Mouse (Mus musculus) midbrain, embryonic 10.5 days (tissue): ENCODE measurements at regions not wholly inside any gene's neighbourhood (a gene's known extent, or its start where the extent isn't known, plus 50 kb on each side); places are given as distances from the start of the nearest gene placed in this dataset.
A peak's percentile ranks its signal among the peaks of the same experiment; 100 is the strongest.

Experiments used
- DNase-seq: peaks from one replicate; pipeline ENCODE4 v3.0.0-alpha.2; 2017; ENCODE audit warnings: low spot score
- H3K27ac ChIP-seq: fragments of 300-500 bp; sonication (generic); replicated peaks from 2 replicates; pipeline ENCODE4 v1.5.1; 2016; ENCODE audit warnings: mild to moderate bottlenecking
- H3K27me3 ChIP-seq: fragments of 300-500 bp; sonication (generic); 2 replicates; pipeline ENCODE4 v1.6.1; 2016; ENCODE audit warnings: low read depth, mild to moderate bottlenecking; ENCODE audit not compliant: poor library complexity, severe bottlenecking
- H3K36me3 ChIP-seq: fragments of 300-500 bp; sonication (generic); 2 replicates; pipeline ENCODE4 v1.6.1; 2016; ENCODE audit warnings: mild to moderate bottlenecking, moderate library complexity
- H3K4me1 ChIP-seq: fragments of 300-500 bp; sonication (generic); 2 replicates; pipeline ENCODE4 v1.6.1; 2016
- H3K4me3 ChIP-seq: fragments of 300-500 bp; sonication (generic); 2 replicates; pipeline ENCODE4 v1.5.1; 2016; ENCODE audit warnings: mild to moderate bottlenecking, moderate library complexity
- H3K9me3 ChIP-seq: fragments of 300-500 bp; sonication (generic); replicated peaks from 2 replicates; pipeline ENCODE4 v1.6.1; 2016; ENCODE audit warnings: mild to moderate bottlenecking
- WGBS: fragments of 180-500 bp; shearing (Covaris S2); methylation state at CpG from one replicate; pipeline ENCODE4 v1.1.7; 2016; 5-methylcytosine and 5-hydroxymethylcytosine counted together

GRCm38 (mm10) chr4:31576982-31577579 is 386.8 kb upstream of the Map3k7 start:
- Histone ChIP-seq H3K27me3 (no peaks in the 10 kb centered on the region), H3K4me3 (no peak overlapping the region), H3K4me1 (peaks cover 10% of the 10 kb centered on the region), H3K36me3 (no peaks in the 10 kb centered on the region), H3K9me3 (no peaks in the 10 kb centered on the region), H3K27ac (no peak overlapping the region)
- no peak for DNase-seq
- WGBS = 53% methylated on average over 4 of the region's 4 CpGs

GRCm38 (mm10) chr4:31583495-31583894 is 380.4 kb upstream of the Map3k7 start:
- no peaks in the 10 kb centered on the region for H3K36me3 ChIP-seq
- WGBS = 83% methylated on average over 2 of the region's 2 CpGs
- H3K4me1 ChIP-seq = no peaks in the 10 kb centered on the region
- H3K27me3 ChIP-seq = no peaks in the 10 kb centered on the region
- no peak for DNase-seq
- H3K27ac ChIP-seq = no peak overlapping the region
- no peak overlapping the region for H3K4me3 ChIP-seq
- no peaks in the 10 kb centered on the region for H3K9me3 ChIP-seq

GRCm38 (mm10) chr4:31584171-31584570 is 379.7 kb upstream of the Map3k7 start:
- 92% methylated on average over 3 of the region's 3 CpGs for WGBS

GRCm38 (mm10) chr4:31594089-31594488 is 369.8 kb upstream of the Map3k7 start:
- Histone ChIP-seq H3K4me3 (no peak overlapping the region), H3K9me3 (no peaks in the 10 kb centered on the region), H3K27me3 (no peaks in the 10 kb centered on the region), H3K27ac (no peak overlapping the region), H3K36me3 (no peaks in the 10 kb centered on the region), H3K4me1 (no peaks in the 10 kb centered on the region)
- 90% methylated on average over 1 of the region's 1 CpGs for WGBS
- no peak for DNase-seq

More at GRCm38 (mm10) chr4:31584171-31584570, 379.7 kb upstream of the Map3k7 start:
- H3K4me3 ChIP-seq = no peak overlapping the region
- H3K36me3 ChIP-seq = no peaks in the 10 kb centered on the region
- H3K27me3 ChIP-seq = no peaks in the 10 kb centered on the region
- no peaks in the 10 kb centered on the region for H3K4me1 ChIP-seq
- H3K27ac ChIP-seq = no peak overlapping the region
- DNase-seq = no peak
- H3K9me3 ChIP-seq = no peaks in the 10 kb centered on the region

- no peak overlapping the region for H3K27ac ChIP-seq
- no peaks in the 10 kb centered on the region for H3K36me3 ChIP-seq
- WGBS = 87% methylated on average over 8 of the region's 8 CpGs
- H3K27me3 ChIP-seq = no peaks in the 10 kb centered on the region
- H3K4me1 ChIP-seq = no peaks in the 10 kb centered on the region
- no peaks in the 10 kb centered on the region for H3K9me3 ChIP-seq
- no peak overlapping the region for H3K4me3 ChIP-seq
- DNase-seq = no peak
Measured at GRCm38 (mm10) chr4:31601536-31601935, 362.4 kb upstream of the Map3k7 start.

GRCm38 (mm10) chr4:31603776-31604175 is 360.1 kb upstream of the Map3k7 start:
- no peaks in the 10 kb centered on the region for H3K9me3 ChIP-seq
- DNase-seq = no peak
- H3K4me1 ChIP-seq = no peaks in the 10 kb centered on the region
- no peaks in the 10 kb centered on the region for H3K27me3 ChIP-seq
- no peaks in the 10 kb centered on the region for H3K36me3 ChIP-seq
- no peak overlapping the region for H3K27ac ChIP-seq
- H3K4me3 ChIP-seq = no peak overlapping the region
- WGBS = 89% methylated on average over 2 of the region's 2 CpGs

GRCm38 (mm10) chr4:31608811-31609210 is 355.1 kb upstream of the Map3k7 start:
- Histone ChIP-seq H3K27ac (no peak overlapping the region), H3K36me3 (no peaks in the 10 kb centered on the region), H3K4me1 (peaks cover 19% of the 10 kb centered on the region), H3K4me3 (no peak overlapping the region), H3K27me3 (no peaks in the 10 kb centered on the region), H3K9me3 (no peaks in the 10 kb centered on the region)
- no peak for DNase-seq
- 89% methylated on average over 8 of the region's 8 CpGs for WGBS

- H3K9me3 ChIP-seq = no peaks in the 10 kb centered on the region
- no peak for DNase-seq
- peaks cover 20% of the 10 kb centered on the region for H3K4me1 ChIP-seq
- no peak overlapping the region for H3K27ac ChIP-seq
- 87% methylated on average over 6 of the region's 6 CpGs for WGBS
- H3K4me3 ChIP-seq = no peak overlapping the region
- H3K27me3 ChIP-seq = no peaks in the 10 kb centered on the region
- H3K36me3 ChIP-seq = no peaks in the 10 kb centered on the region
Measured at GRCm38 (mm10) chr4:31609559-31609958, 354.3 kb upstream of the Map3k7 start.

- Histone ChIP-seq H3K27me3 (no peaks in the 10 kb centered on the region), H3K4me3 (no peak overlapping the region), H3K27ac (peak overlapping the region; percentile 55), H3K4me1 (peaks cover 28% of the 10 kb centered on the region), H3K9me3 (no peaks in the 10 kb centered on the region), H3K36me3 (no peaks in the 10 kb centered on the region)
- 35% methylated on average over 8 of the region's 8 CpGs for WGBS
- peak; percentile 29 for DNase-seq
Measured at GRCm38 (mm10) chr4:31612147-31612824, 351.6 kb upstream of the Map3k7 start.

- 63% methylated on average over 9 of the region's 9 CpGs for WGBS
- H3K9me3 ChIP-seq = no peaks in the 10 kb centered on the region
- DNase-seq = peak; percentile 19
Measured at GRCm38 (mm10) chr4:31612825-31613514, 350.9 kb upstream of the Map3k7 start.

GRCm38 (mm10) chr4:31617572-31617971 is 346.3 kb upstream of the Map3k7 start:
- Histone ChIP-seq H3K9me3 (no peaks in the 10 kb centered on the region), H3K4me1 (peaks cover 21% of the 10 kb centered on the region), H3K27ac (no peak overlapping the region), H3K27me3 (no peaks in the 10 kb centered on the region), H3K36me3 (no peaks in the 10 kb centered on the region), H3K4me3 (no peak overlapping the region)
- DNase-seq = no peak
- WGBS = 81% methylated on average over 7 of the region's 7 CpGs

More at GRCm38 (mm10) chr4:31612825-31613514, 350.9 kb upstream of the Map3k7 start:
- no peaks in the 10 kb centered on the region for H3K36me3 ChIP-seq
- H3K4me1 ChIP-seq = peaks cover 28% of the 10 kb centered on the region
- no peak overlapping the region for H3K4me3 ChIP-seq
- H3K27me3 ChIP-seq = no peaks in the 10 kb centered on the region
- H3K27ac ChIP-seq = peak overlapping the region; percentile 55

- Histone ChIP-seq H3K27me3 (no peaks in the 10 kb centered on the region), H3K27ac (no peak overlapping the region), H3K36me3 (no peaks in the 10 kb centered on the region), H3K4me1 (peaks cover 17% of the 10 kb centered on the region), H3K4me3 (no peak overlapping the region), H3K9me3 (no peaks in the 10 kb centered on the region)
- 74% methylated on average over 4 of the region's 4 CpGs for WGBS
- no peak for DNase-seq
Measured at GRCm38 (mm10) chr4:31618026-31618425, 345.9 kb upstream of the Map3k7 start.

- DNase-seq = no peak
- 89% methylated on average over 2 of the region's 2 CpGs for WGBS
- H3K36me3 ChIP-seq = no peaks in the 10 kb centered on the region
- no peaks in the 10 kb centered on the region for H3K9me3 ChIP-seq
- H3K27me3 ChIP-seq = no peaks in the 10 kb centered on the region
- peaks cover 7% of the 10 kb centered on the region; the same call in 1 of the 2 replicates for H3K4me1 ChIP-seq
- H3K27ac ChIP-seq = no peak overlapping the region
- no peak overlapping the region for H3K4me3 ChIP-seq
Measured at GRCm38 (mm10) chr4:31621205-31621604, 342.7 kb upstream of the Map3k7 start.
